Mouse (Mus musculus) ovary, adult 18-20 months (tissue): Measurements from ENCODE around the gene Tchhl1.

Experiments used
- DNase-seq: peaks from one replicate; pipeline ENCODE4 v3.0.0; 2022; ENCODE audit warnings: low spot score, mixed read lengths

The Tchhl1 gene

DNA sequence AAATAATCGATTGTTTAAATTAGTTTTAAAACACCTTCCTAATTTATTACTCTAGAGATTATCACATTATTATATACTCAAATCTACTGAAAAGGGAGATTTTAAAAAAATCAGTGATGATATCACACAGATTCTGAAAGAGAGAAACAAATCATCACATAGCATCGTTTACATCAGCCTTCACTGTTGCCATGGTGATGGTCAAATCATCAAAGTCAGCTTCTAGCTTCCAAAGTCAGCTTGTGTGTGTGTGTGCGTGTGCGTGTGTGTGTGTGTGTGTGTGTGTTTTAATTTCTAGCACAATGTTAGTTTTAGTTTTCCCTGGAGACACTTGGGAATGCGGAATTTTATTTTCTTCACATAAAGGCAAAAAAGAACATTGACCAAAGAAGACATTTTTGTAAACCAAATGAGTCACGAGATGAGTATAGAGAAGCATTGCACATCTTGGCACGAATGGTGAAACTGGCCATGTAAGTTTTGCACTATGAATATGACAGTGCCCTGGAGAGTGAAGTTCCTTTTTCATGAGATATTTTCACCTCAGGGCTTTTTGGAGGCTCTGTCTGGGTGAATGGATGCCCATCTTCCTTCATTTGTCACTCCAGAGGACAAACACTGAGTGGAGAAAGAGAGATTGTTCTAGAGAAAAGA is 36.1 kb downstream of the Tchhl1 start:
- DNase-seq, result no peak

DNA sequence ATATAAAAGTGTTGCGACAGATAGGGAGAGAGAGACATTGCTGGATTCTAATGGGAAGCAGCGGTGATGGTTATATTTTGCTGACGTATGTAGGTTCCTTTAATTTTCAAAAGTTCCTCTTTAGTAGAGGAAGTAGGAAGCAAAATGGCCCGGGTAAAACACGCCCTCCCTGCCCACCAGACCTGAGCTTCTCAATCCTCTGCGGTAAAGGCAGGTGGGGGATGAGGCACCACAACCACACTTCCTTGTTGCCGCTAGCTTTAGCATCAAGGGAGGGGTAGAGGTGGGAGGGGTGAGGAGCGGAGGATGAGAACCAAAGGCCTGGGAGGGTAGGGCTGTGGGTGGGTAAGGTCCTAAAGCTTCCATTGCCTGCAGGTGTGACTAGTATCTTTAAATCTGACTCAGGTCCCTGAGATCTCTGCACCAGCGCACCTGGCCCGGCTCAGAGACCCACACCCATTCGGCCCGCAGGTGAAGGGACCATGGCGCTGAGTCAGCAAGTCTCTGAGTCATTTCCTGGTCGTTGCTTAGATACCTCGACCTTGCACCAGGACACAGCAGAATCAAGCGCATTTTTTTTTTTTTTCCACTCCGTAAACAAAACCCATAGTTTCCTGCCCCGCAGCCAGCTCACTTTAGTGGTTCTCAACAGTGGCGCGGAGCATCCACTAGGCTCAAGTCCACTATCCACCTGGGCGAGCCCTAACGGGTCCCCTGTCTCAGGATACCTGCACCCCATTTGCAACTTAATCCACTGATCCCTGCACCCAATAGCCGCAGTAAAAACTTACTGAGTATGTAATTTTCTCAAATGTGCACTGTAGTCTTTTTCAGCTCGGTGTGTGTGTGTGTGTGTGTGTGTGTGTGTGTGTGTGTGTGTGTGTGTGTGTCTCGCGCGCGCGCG is 37.7 kb downstream of the Tchhl1 start:
- DNase-seq, result peak; percentile 23

DNA sequence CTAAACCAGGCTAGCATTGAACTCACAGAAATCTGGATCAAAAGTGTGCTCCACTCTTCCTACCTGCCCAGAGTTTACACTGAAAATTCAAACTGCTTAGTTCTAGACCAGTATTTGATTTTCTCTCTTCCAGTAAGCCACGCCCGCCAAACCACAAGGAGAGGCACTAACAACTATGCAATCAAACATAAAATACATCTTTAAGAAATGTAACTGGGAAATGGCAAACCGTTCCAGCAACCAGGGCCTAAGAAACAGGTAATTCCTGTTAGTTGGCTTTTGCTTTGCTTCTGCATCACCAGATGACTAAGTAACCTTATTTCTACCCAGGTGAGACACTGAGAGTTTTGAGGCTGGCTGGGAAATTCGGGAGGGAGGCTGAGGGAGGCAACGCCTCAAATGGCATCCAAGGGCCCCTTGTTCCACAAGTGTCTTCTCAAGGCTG is 38.3 kb downstream of the Tchhl1 start:
- no peak for DNase-seq

DNA sequence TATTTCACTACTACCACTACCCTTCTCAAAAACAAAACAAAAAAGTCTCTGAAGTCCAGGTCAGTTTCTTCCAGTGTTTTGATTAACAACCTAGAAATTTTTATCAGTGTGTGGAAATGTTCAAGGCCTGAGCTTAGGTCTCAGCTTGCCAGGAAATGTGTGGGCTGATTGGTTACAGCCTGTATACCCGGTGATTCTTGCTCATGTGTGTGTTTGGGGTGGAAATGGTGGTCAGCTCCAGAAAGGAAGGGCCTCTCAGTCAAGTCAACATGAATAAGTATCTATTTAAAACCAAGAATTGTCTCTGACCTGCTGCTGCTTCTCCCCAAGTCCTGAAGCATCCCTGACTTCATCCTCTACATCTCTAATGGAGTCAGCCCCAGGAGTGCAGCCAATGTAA is 40.7 kb downstream of the Tchhl1 start:
- peak; percentile 9 for DNase-seq

DNA sequence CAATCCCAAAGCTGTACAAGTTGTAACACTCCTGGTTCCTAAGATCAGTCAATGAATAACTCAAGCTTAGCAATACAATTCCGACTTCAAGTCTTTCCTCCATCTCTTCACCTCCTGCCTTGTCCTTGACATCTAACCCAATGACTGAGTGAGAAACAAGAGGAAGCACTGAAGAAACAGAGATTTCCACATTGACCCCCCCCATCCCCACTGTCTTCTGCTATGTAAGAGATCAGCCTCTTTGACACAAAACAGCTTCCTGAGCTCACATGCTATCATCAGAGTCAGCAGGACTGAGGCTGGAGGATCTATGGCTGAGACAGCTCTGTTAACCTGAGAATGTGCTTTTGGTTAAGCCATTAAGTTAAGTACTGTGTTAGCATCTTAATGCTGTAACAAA is 42.5 kb downstream of the Tchhl1 start:
- DNase-seq, result no peak

- no peak for DNase-seq
These were observed 43.2 kb downstream of the Tchhl1 start for GRCm38 (mm10) chr3:93511801-93512200.

- DNase-seq, result no peak
These were observed 44.0 kb downstream of the Tchhl1 start for GRCm38 (mm10) chr3:93512386-93513101.

- DNase-seq, result no peak
These were observed 46.1 kb downstream of the Tchhl1 start for GRCm38 (mm10) chr3:93514628-93515027.

- DNase-seq, result no peak
These were observed 48.8 kb downstream of the Tchhl1 start for GRCm38 (mm10) chr3:93517343-93517742.

DNA sequence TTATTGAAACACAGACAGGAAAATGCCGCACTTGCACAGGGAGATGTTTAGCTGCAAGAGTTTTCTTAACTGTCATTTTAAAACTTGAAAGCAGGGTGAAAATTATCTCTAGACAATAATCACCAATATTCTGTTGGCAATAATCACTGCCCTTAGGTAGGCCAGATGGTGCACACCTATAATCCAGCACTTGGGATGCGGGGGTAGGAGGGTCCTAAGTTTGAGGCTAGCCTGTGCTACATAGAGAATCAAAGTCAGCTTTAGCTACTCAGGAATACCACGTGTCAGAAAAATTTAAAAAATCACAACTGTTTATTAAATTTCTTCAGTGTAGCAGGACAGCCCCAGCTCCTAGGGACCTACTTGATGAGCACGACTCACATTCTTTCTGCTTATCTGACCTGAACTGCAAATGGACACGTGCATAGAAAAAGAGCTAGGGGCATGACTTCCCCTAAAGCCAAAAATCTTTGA is 51.3 kb downstream of the Tchhl1 start:
- no peak for DNase-seq

GRCm38 (mm10) chr3:93520330-93521193 is 52.0 kb downstream of the Tchhl1 start, which contains the start of gene S100a11:
TSS of gene S100a11 (plus strand) at chr3:93520488.
- peak; percentile 35 for DNase-seq
